Mouse (Mus musculus): ENCODE measurements around the gene S100a14. TPM values are rescaled to one million over a fixed set of nuclear protein-coding genes. Genes with fewer than 3 reads are reported as not detected.

The S100a14 gene
- total RNA-seq (2012; rRNA removed) = not detected in 2 replicates
- not detected for polyA plus RNA-seq (2012; ENCODE audit: insufficient read depth in 1 of 2, insufficient read length in 2 of 2, low read depth in 1 of 2, low replicate concordance in 2 of 2, missing spikeins in 1 of 2)

GRCm38 (mm10) chr3:90526580-90526979 lies at the start of gene S100a14:
Gene S100a14 (plus strand): TSS chr3:90526856.
- Histone ChIP-seq H3K79me2 (ENCODE audit: control insufficient read depth, insufficient read depth, low read length, poor library complexity) (no peaks in the 10 kb centered on the region), H3K9ac (ENCODE audit: control insufficient read depth, low read depth, low read length, poor library complexity, severe bottlenecking) (peak within 1 kb of the TSS; percentile 37; the same call in 1 of the 2 replicates), H3K27ac (ENCODE audit: control insufficient read depth, low read depth, low read length) (no peak within 1 kb of the TSS), H3K27me3 (ENCODE audit: control insufficient read depth in 1 of 2, insufficient read depth in 2 of 2, low read length in 2 of 2) (peaks cover 0 to 2% of the 10 kb centered on the region in 2 experiments; a peak in 1 of 4 replicates), H3K36me3 (ENCODE audit: control insufficient read depth in 1 of 2, insufficient read depth in 2 of 2, low read length in 2 of 2) (no peaks in the 10 kb centered on the region; a peak in 2 of 4 replicates), H3K4me1 (ENCODE audit: control insufficient read depth in 1 of 2, insufficient read depth in 2 of 2, low read length in 2 of 2) (peaks cover 2 to 13% of the 10 kb centered on the region in 2 experiments; a peak in 2 of 4 replicates), H3K4me3 (ENCODE audit: control insufficient read depth in 1 of 2, insufficient read depth in 1 of 2, low read depth in 2 of 2, low read length in 2 of 2) (peak within 1 kb of the TSS; percentile 36 to 42), H3K9me3 (replicated peaks; ENCODE audit: insufficient read depth, low read length) (no peaks in the 10 kb centered on the region)
- DNase-seq (ENCODE audit: low read depth, low spot score) = peak; percentile 89
- no peak for TF ChIP-seq GABPA (IDR thresholded peaks at IDR 0.05; ENCODE audit: low read depth, low read length)
- TF ChIP-seq SIN3A (IDR thresholded peaks at IDR 0.05; ENCODE audit: low read length) = peak; percentile 63
- TF ChIP-seq CTCF (IDR thresholded peaks at IDR 0.05 in 2 of 3, conservative IDR thresholded peaks at IDR 0.05 in 1 of 3; ENCODE audit: control insufficient read depth in 1 of 3, insufficient read depth in 1 of 3, low read depth in 2 of 3, low read length in 3 of 3, poor library complexity in 1 of 3, severe bottlenecking in 1 of 3) = no peak
- TF ChIP-seq HCFC1 (IDR thresholded peaks at IDR 0.05; ENCODE audit: low read depth, low read length) = 0 out of 2 replicates have a peak, but pooled peaks have one; percentile 39
- TF ChIP-seq POLR2A (IDR thresholded peaks at IDR 0.05; ENCODE audit: control insufficient read depth in 1 of 2, insufficient read depth in 1 of 2, low read depth in 1 of 2, low read length in 2 of 2, poor library complexity in 1 of 2) = peak in 1 of 2 experiments; percentile 23; a peak in 1 of 4 replicates
- peak; percentile 75; the same call in 1 of the 2 replicates for TF ChIP-seq MAZ (IDR thresholded peaks at IDR 0.05; ENCODE audit: low read depth, low read length)

- Histone ChIP-seq H3K79me2 (ENCODE audit: control insufficient read depth, insufficient read depth, low read length, poor library complexity) (peaks cover 4% of the 10 kb centered on the region), H3K36me3 (ENCODE audit: control insufficient read depth in 1 of 2, insufficient read depth in 2 of 2, low read length in 2 of 2) (peaks cover 11 to 35% of the 10 kb centered on the region in 2 experiments), H3K27ac (ENCODE audit: control insufficient read depth, low read depth, low read length) (no peak overlapping the region), H3K4me1 (ENCODE audit: control insufficient read depth in 1 of 2, insufficient read depth in 2 of 2, low read length in 2 of 2) (peaks cover 3 to 11% of the 10 kb centered on the region in 2 experiments; a peak in 2 of 4 replicates), H3K9me3 (replicated peaks; ENCODE audit: insufficient read depth, low read length) (no peaks in the 10 kb centered on the region), H3K4me3 (ENCODE audit: control insufficient read depth in 1 of 2, insufficient read depth in 1 of 2, low read depth in 2 of 2, low read length in 2 of 2) (no peak overlapping the region), H3K9ac (ENCODE audit: control insufficient read depth, low read depth, low read length, poor library complexity, severe bottlenecking) (no peak overlapping the region), H3K27me3 (ENCODE audit: control insufficient read depth in 1 of 2, insufficient read depth in 2 of 2, low read length in 2 of 2) (no peaks in the 10 kb centered on the region)
- DNase-seq (ENCODE audit: low read depth, low spot score) = no peak
- TF ChIP-seq ZMIZ1 (IDR thresholded peaks at IDR 0.05; ENCODE audit: low read depth, low read length) (peak; percentile 55; the same call in 1 of the 2 replicates), POLR2AphosphoS2 (IDR thresholded peaks at IDR 0.05; ENCODE audit: low read length) (peak; percentile 29; the same call in 1 of the 2 replicates), ZKSCAN1 (IDR thresholded peaks at IDR 0.05; ENCODE audit: low read depth, low read length) (no peak), ETS1 (IDR thresholded peaks at IDR 0.05; ENCODE audit: low read depth, low read length) (no peak), RCOR1 (IDR thresholded peaks at IDR 0.05; ENCODE audit: low read depth, low read length) (no peak), MAZ (IDR thresholded peaks at IDR 0.05; ENCODE audit: low read depth, low read length) (no peak)
Measured at GRCm38 (mm10) chr3:90486998-90487397, 39.7 kb upstream of the S100a14 start.

GRCm38 (mm10) chr3:90488576-90488975 lies 38.1 kb upstream of the S100a14 start:
- no peak overlapping the region for H3K9ac ChIP-seq (ENCODE audit: control insufficient read depth, low read depth, low read length, poor library complexity, severe bottlenecking)
- peaks cover 3 to 11% of the 10 kb centered on the region in 2 experiments; a peak in 2 of 4 replicates for H3K4me1 ChIP-seq (ENCODE audit: control insufficient read depth in 1 of 2, insufficient read depth in 2 of 2, low read length in 2 of 2)
- no peak for DNase-seq (ENCODE audit: low read depth, low spot score)
- H3K27me3 ChIP-seq (ENCODE audit: control insufficient read depth in 1 of 2, insufficient read depth in 2 of 2, low read length in 2 of 2) = no peaks in the 10 kb centered on the region
- TF ChIP-seq BHLHE40 (IDR thresholded peaks at IDR 0.05; ENCODE audit: borderline replicate concordance, low read depth, low read length) (no peak), POLR2AphosphoS2 (IDR thresholded peaks at IDR 0.05; ENCODE audit: low read length) (peak; percentile 35)
- H3K36me3 ChIP-seq (ENCODE audit: control insufficient read depth in 1 of 2, insufficient read depth in 2 of 2, low read length in 2 of 2) = peaks cover 11 to 23% of the 10 kb centered on the region in 2 experiments
- no peak overlapping the region for H3K4me3 ChIP-seq (ENCODE audit: control insufficient read depth in 1 of 2, insufficient read depth in 1 of 2, low read depth in 2 of 2, low read length in 2 of 2)
- no peak overlapping the region for H3K27ac ChIP-seq (ENCODE audit: control insufficient read depth, low read depth, low read length)
- H3K79me2 ChIP-seq (ENCODE audit: control insufficient read depth, insufficient read depth, low read length, poor library complexity) = peaks cover 4% of the 10 kb centered on the region
- H3K9me3 ChIP-seq (replicated peaks; ENCODE audit: insufficient read depth, low read length) = no peaks in the 10 kb centered on the region
